Mouse (Mus musculus): Measurements from ENCODE around the gene Map4k4. TPM values are rescaled to one million over a fixed set of nuclear protein-coding genes. Genes with fewer than 3 reads are reported as not detected.

Gene Map4k4
- polyA plus RNA-seq, 1 experiment from 2014 or later, result 52.6 TPM

GRCm38 (mm10) chr1:40023748-40024147, 123.0 kb downstream of the Map4k4 start:
- Histone ChIP-seq H3K27me3 (no peaks in the 10 kb centered on the region), H3K4me1 (replicated peaks) (no peaks in the 10 kb centered on the region), H3K36me3 (peaks cover 89% of the 10 kb centered on the region), H3K4me2 (no peak overlapping the region), H3K9me3 (no peaks in the 10 kb centered on the region), H3K9ac (no peak overlapping the region), H3K4me3 (no peak overlapping the region), H3K27ac (peak overlapping the region; percentile 18; the same call in 1 of the 2 replicates)
- WGBS, result 67% methylated on average over 3 of the region's 3 CpGs
- no peak for ATAC-seq (ENCODE audit: low FRiP score)

- Histone ChIP-seq H3K27me3 (no peaks in the 10 kb centered on the region), H3K4me3 (no peak overlapping the region), H3K36me3 (peaks cover 83% of the 10 kb centered on the region), H3K27ac (no peak overlapping the region), H3K4me1 (replicated peaks) (no peaks in the 10 kb centered on the region), H3K4me2 (no peak overlapping the region), H3K9ac (no peak overlapping the region), H3K9me3 (no peaks in the 10 kb centered on the region)
- ATAC-seq (ENCODE audit: low FRiP score), result no peak
- WGBS, result 92% methylated on average over 27 of the region's 27 CpGs
These were observed 124.0 kb downstream of the Map4k4 start for GRCm38 (mm10) chr1:40024554-40025320.

DNA sequence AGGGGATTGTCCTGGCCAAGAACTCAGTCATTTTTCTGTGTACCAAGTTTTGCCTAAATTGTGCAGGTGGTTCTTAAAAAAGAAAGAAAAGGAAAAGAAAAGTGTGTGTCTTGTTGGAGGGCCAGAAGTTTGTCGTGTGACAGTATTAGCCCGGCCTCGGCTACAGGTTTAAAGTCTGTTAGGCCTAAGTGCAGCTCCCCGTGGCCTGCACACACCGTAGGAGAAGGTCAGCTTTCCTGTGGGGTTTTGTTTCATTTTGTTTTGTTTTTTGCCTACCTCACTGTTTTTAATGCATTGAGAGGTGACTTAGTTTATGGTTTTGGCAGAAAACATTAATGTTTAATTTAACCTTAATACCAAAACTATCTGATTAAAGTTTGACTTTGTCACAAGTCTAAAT, 124.7 kb downstream of the Map4k4 start:
- H3K27ac ChIP-seq, result no peak overlapping the region
- 88% methylated on average over 5 of the region's 5 CpGs for WGBS
- peaks cover 77% of the 10 kb centered on the region for H3K36me3 ChIP-seq
- no peak overlapping the region for H3K4me3 ChIP-seq
- H3K9ac ChIP-seq, result no peak overlapping the region
- no peak for ATAC-seq (ENCODE audit: low FRiP score)
- H3K9me3 ChIP-seq, result no peaks in the 10 kb centered on the region
- no peak overlapping the region for H3K4me2 ChIP-seq
- H3K4me1 ChIP-seq (replicated peaks), result no peaks in the 10 kb centered on the region
- no peaks in the 10 kb centered on the region for H3K27me3 ChIP-seq

GRCm38 (mm10) chr1:40027116-40027620, 126.5 kb downstream of the Map4k4 start:
- ATAC-seq (ENCODE audit: low FRiP score), result no peak
- Histone ChIP-seq H3K4me3 (no peak overlapping the region), H3K4me1 (replicated peaks) (no peaks in the 10 kb centered on the region), H3K9me3 (no peaks in the 10 kb centered on the region), H3K27me3 (no peaks in the 10 kb centered on the region), H3K4me2 (no peak overlapping the region), H3K36me3 (peaks cover 62% of the 10 kb centered on the region), H3K27ac (no peak overlapping the region), H3K9ac (no peak overlapping the region)
- 92% methylated on average over 7 of the region's 7 CpGs for WGBS

GRCm38 (mm10) chr1:40028207-40028998, 127.7 kb downstream of the Map4k4 start:
- Histone ChIP-seq H3K4me2 (no peak overlapping the region), H3K36me3 (peaks cover 50% of the 10 kb centered on the region), H3K4me3 (no peak overlapping the region), H3K9me3 (no peaks in the 10 kb centered on the region), H3K27ac (no peak overlapping the region), H3K27me3 (no peaks in the 10 kb centered on the region), H3K9ac (no peak overlapping the region), H3K4me1 (replicated peaks) (no peaks in the 10 kb centered on the region)
- WGBS, result 84% methylated on average over 12 of the region's 12 CpGs
- peak; percentile 38; the same call in 1 of the 2 replicates for ATAC-seq (ENCODE audit: low FRiP score)

DNA sequence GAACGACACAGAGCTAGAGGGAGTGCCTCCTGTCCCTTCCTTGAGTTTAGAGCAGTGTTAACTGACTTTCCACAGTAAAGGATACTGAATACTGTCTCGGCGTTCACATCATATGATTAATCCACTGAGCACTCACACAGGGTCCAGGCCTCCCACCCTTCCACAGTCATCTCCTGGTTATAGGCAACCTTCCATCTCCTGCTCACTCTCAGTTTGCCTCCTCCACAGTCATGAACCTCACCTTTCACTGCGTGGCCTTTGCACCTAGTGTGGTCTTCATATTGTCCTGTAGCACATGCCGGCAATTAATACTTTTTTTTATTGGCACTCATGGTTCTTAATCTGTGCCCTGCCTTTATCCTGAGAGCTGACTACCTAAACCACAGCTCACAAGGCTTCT, 128.9 kb downstream of the Map4k4 start:
- WGBS, result 93% methylated on average over 5 of the region's 5 CpGs
- H3K9me3 ChIP-seq, result no peaks in the 10 kb centered on the region
- no peaks in the 10 kb centered on the region for H3K4me1 ChIP-seq (replicated peaks)
- H3K4me2 ChIP-seq, result no peak overlapping the region
- H3K27me3 ChIP-seq, result no peaks in the 10 kb centered on the region
- ATAC-seq (ENCODE audit: low FRiP score), result no peak
- no peak overlapping the region for H3K27ac ChIP-seq
- no peak overlapping the region for H3K9ac ChIP-seq
- no peak overlapping the region for H3K4me3 ChIP-seq
- H3K36me3 ChIP-seq, result peaks cover 38% of the 10 kb centered on the region

DNA sequence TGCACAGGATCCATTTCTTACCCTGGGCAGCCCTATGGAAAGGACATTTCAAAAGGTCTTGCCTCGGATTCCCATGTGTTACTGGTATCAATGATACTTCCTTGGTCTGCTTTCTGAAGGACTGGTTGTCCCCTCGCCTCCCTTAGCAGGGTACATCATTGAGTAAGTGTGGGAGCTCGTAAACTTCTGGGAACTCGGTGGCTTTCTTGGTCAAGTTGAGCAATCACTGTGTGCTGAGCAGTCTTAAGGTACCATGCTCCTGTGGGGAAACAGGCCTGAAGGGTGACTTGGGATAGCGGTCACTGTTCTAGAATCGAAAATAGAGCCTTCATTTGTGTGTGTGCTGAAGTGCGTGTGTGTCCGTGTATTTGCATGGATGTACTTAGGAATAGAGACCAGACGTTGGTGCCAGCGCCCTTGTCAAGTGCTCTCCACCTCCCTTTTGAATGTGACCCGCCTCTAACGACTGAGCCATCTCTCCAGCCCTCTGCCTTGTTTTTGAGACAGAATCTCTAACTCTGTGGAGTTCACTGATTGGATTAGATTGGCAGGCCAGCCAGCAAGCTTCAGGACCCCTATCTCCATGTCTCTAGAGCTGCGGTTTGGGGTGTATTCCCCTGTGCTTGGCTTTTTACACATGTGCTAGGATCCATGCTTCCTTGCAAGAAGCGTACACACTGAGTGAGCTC, 129.7 kb downstream of the Map4k4 start:
- H3K9me3 ChIP-seq, result no peaks in the 10 kb centered on the region
- no peak for ATAC-seq (ENCODE audit: low FRiP score)
- no peak overlapping the region for H3K27ac ChIP-seq
- H3K36me3 ChIP-seq, result peaks cover 31% of the 10 kb centered on the region
- H3K9ac ChIP-seq, result no peak overlapping the region
- no peak overlapping the region for H3K4me2 ChIP-seq
- WGBS, result 88% methylated on average over 14 of the region's 14 CpGs
- no peaks in the 10 kb centered on the region for H3K4me1 ChIP-seq (replicated peaks)
- no peak overlapping the region for H3K4me3 ChIP-seq
- no peaks in the 10 kb centered on the region for H3K27me3 ChIP-seq

DNA sequence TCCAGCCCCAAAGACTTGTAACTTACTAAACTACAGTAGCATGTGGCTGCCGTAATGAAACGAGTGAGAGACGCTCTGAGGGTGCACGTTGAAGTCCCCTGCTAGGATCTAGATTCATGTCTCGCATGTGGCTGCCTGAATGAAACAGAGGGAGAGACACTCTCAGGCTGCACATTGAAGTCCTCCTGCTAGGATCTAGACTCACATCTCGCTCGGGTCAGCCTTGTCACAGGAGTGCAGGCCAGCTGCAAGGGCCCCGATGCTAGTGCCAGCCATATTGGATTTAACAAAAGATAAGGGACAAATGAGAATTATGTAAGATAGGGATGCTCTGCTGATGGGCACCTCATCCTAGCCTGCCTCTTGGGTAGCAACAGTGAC, 130.3 kb downstream of the Map4k4 start:
- H3K4me3 ChIP-seq, result no peak overlapping the region
- no peak overlapping the region for H3K9ac ChIP-seq
- no peak overlapping the region for H3K4me2 ChIP-seq
- H3K27me3 ChIP-seq, result no peaks in the 10 kb centered on the region
- no peaks in the 10 kb centered on the region for H3K9me3 ChIP-seq
- H3K27ac ChIP-seq, result no peak overlapping the region
- no peaks in the 10 kb centered on the region for H3K4me1 ChIP-seq (replicated peaks)
- no peak for ATAC-seq (ENCODE audit: low FRiP score)
- peaks cover 27% of the 10 kb centered on the region for H3K36me3 ChIP-seq
- WGBS, result 96% methylated on average over 8 of the region's 8 CpGs

- peaks cover 20% of the 10 kb centered on the region for H3K36me3 ChIP-seq
- H3K27ac ChIP-seq, result no peak overlapping the region
- H3K9me3 ChIP-seq, result no peaks in the 10 kb centered on the region
- no peak overlapping the region for H3K4me2 ChIP-seq
- ATAC-seq (ENCODE audit: low FRiP score), result no peak
- H3K4me1 ChIP-seq (replicated peaks), result no peaks in the 10 kb centered on the region
- WGBS, result 91% methylated on average over 2 of the region's 2 CpGs
- H3K9ac ChIP-seq, result no peak overlapping the region
- no peak overlapping the region for H3K4me3 ChIP-seq
- H3K27me3 ChIP-seq, result no peaks in the 10 kb centered on the region
These were observed 130.9 kb downstream of the Map4k4 start for GRCm38 (mm10) chr1:40031626-40032025.

DNA sequence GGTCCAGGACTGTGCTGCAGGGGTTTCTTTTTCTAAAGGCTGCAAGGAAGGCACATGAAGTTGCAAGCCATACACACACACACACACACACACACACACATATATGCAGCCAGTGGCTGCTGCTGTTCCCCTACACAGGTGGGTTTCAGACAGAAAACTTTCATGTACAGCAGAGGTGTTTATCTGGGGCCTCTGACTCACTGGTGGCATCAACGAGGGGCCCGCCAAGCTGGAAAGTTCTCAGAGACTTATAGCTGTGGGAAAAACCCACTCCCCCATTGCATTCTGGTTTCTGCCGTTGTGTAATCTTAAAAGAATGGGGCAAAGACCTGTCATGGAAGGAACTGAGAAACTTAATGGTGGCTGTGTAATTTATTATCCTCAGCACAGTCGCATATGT, 132.6 kb downstream of the Map4k4 start:
- no peaks in the 10 kb centered on the region for H3K4me1 ChIP-seq (replicated peaks)
- H3K4me2 ChIP-seq, result no peak overlapping the region
- H3K4me3 ChIP-seq, result no peak overlapping the region
- peaks cover 5% of the 10 kb centered on the region for H3K36me3 ChIP-seq
- H3K9ac ChIP-seq, result no peak overlapping the region
- no peaks in the 10 kb centered on the region for H3K27me3 ChIP-seq
- WGBS, result 89% methylated on average over 4 of the region's 4 CpGs
- ATAC-seq (ENCODE audit: low FRiP score), result no peak
- H3K27ac ChIP-seq, result no peak overlapping the region
- H3K9me3 ChIP-seq, result no peaks in the 10 kb centered on the region

GRCm38 (mm10) chr1:40033743-40034420, 133.2 kb downstream of the Map4k4 start:
- Histone ChIP-seq H3K9ac (no peak overlapping the region), H3K4me3 (no peak overlapping the region), H3K4me2 (no peak overlapping the region), H3K36me3 (peaks cover 2% of the 10 kb centered on the region), H3K27ac (no peak overlapping the region), H3K27me3 (no peaks in the 10 kb centered on the region), H3K9me3 (no peaks in the 10 kb centered on the region), H3K4me1 (replicated peaks) (no peaks in the 10 kb centered on the region)
- WGBS, result 78% methylated on average over 12 of the region's 12 CpGs
- no peak for ATAC-seq (ENCODE audit: low FRiP score)

GRCm38 (mm10) chr1:40037831-40038230, 137.1 kb downstream of the Map4k4 start:
- Histone ChIP-seq H3K27me3 (no peaks in the 10 kb centered on the region), H3K4me2 (no peak overlapping the region), H3K4me1 (replicated peaks) (no peaks in the 10 kb centered on the region), H3K9me3 (no peaks in the 10 kb centered on the region), H3K27ac (no peak overlapping the region), H3K36me3 (no peaks in the 10 kb centered on the region), H3K9ac (no peak overlapping the region), H3K4me3 (no peak overlapping the region)
- ATAC-seq (ENCODE audit: low FRiP score), result no peak
- WGBS, result 95% methylated on average over 6 of the region's 6 CpGs

Measured in hindbrain, embryonic 13.5 days (tissue).